Mouse (Mus musculus): Measurements from ENCODE around the gene Katnb1.

DNA sequence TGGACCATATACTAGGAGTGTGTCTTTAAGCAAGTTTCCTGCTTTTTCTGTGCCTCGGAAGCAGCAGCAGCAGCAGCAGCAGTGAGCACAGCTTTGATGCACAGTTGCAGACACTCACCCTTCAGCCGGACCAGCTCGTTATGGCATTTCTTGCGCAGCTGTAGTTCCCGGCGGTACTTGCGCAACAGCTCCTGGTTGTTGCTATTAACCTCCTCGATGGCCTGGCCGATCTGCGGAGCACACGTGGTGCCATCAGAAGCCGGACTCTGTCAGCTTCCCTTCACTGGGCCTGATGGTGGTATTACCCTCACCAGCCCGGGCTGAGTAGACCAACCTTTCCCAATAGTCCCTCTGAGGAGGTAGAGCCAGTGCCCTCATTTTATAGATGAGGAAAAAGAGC lies 26.3 kb downstream of the Katnb1 start:
- TF ChIP-seq GATA1 (IDR thresholded peaks at IDR 0.05; ENCODE audit: borderline replicate concordance, low read length) = no peak
- TF ChIP-seq FLI1 (IDR thresholded peaks at IDR 0.05; ENCODE audit: low read length) = no peak

Measured in megakaryocyte, embryonic 14.5 days (primary cell).